Mouse (Mus musculus): ENCODE results near the gene Gpr152. TPM values are rescaled to one million over a fixed set of nuclear protein-coding genes. Genes with fewer than 3 reads are reported as not detected.

Gene Gpr152
- polyA plus RNA-seq, 1 experiment from 2014 or later = not detected

GRCm38 (mm10) chr19:4148491-4148806, 8.9 kb downstream of the Gpr152 start, which contains the start of gene Coro1b:
Gene Coro1b, plus strand, starts transcription at chr19:4148619.
- TF ChIP-seq CTCF (IDR thresholded peaks at IDR 0.05; ENCODE audit: low read depth) (no peak), EP300 (optimal IDR thresholded peaks at IDR 0.05) (peak; percentile 72)
- under 1% methylated on average over 24 of the region's 33 CpGs for WGBS

GRCm38 (mm10) chr19:4148819-4149218, 9.2 kb downstream of the Gpr152 start:
- peak; percentile 15; the same call in 1 of the 2 replicates for ATAC-seq (ENCODE audit: low FRiP score, low TSS enrichment)
- peak overlapping the region; percentile 95 for H3K9ac ChIP-seq (ENCODE audit: low read length)
- DNase-seq (ENCODE audit: low spot score) = no peak
- peak overlapping the region; percentile 69 for H3K4me2 ChIP-seq (replicated peaks; ENCODE audit: low read depth)
- H3K27ac ChIP-seq (replicated peaks) = peak overlapping the region; percentile 89
- TF ChIP-seq CTCF (IDR thresholded peaks at IDR 0.05; ENCODE audit: low read depth) = no peak
- TF ChIP-seq EP300 (optimal IDR thresholded peaks at IDR 0.05) = no peak
- no peaks in the 10 kb centered on the region for H3K27me3 ChIP-seq (ENCODE audit: control insufficient read depth, insufficient read depth, low read length)
- 2% methylated on average over 7 of the region's 8 CpGs for WGBS
- H3K4me3 ChIP-seq (ENCODE audit: low read depth, low read length) = peak overlapping the region; percentile 91
- H3K9me3 ChIP-seq (ENCODE audit: control insufficient read depth, low read length) = no peaks in the 10 kb centered on the region
- no peaks in the 10 kb centered on the region for H3K4me1 ChIP-seq (replicated peaks; ENCODE audit: control insufficient read depth, insufficient read depth)
- peaks cover 11% of the 10 kb centered on the region; the same call in 1 of the 2 replicates for H3K36me3 ChIP-seq (ENCODE audit: control insufficient read depth, insufficient read depth, low read length)

More at GRCm38 (mm10) chr19:4148491-4148806, 8.9 kb downstream of the Gpr152 start, which contains the start of gene Coro1b:
- Histone ChIP-seq H3K36me3 (ENCODE audit: control insufficient read depth, insufficient read depth, low read length) (peaks cover 9% of the 10 kb centered on the region; the same call in 1 of the 2 replicates), H3K4me2 (replicated peaks; ENCODE audit: low read depth) (peak within 1 kb of the TSS; percentile 69), H3K4me1 (replicated peaks; ENCODE audit: control insufficient read depth, insufficient read depth) (no peaks in the 10 kb centered on the region), H3K27me3 (ENCODE audit: control insufficient read depth, insufficient read depth, low read length) (no peaks in the 10 kb centered on the region), H3K27ac (replicated peaks) (peak within 1 kb of the TSS; percentile 89), H3K4me3 (ENCODE audit: low read depth, low read length) (peak within 1 kb of the TSS; percentile 91), H3K9ac (ENCODE audit: low read length) (peak within 1 kb of the TSS; percentile 95), H3K9me3 (ENCODE audit: control insufficient read depth, low read length) (no peaks in the 10 kb centered on the region)
- peak; percentile 99 for DNase-seq (ENCODE audit: low spot score)
- ATAC-seq (ENCODE audit: low FRiP score, low TSS enrichment) = peak; percentile 93

- peak overlapping the region; percentile 69 for H3K4me2 ChIP-seq (replicated peaks; ENCODE audit: low read depth)
- DNase-seq (ENCODE audit: low spot score) (peak; percentile 39), ATAC-seq (ENCODE audit: low FRiP score, low TSS enrichment) (peak; percentile 6; the same call in 1 of the 2 replicates)
- TF ChIP-seq CTCF (IDR thresholded peaks at IDR 0.05; ENCODE audit: low read depth) = no peak
- TF ChIP-seq EP300 (optimal IDR thresholded peaks at IDR 0.05) = no peak
- 75% methylated on average over 11 of the region's 11 CpGs for WGBS
- no peaks in the 10 kb centered on the region for H3K27me3 ChIP-seq (ENCODE audit: control insufficient read depth, insufficient read depth, low read length)
- H3K4me1 ChIP-seq (replicated peaks; ENCODE audit: control insufficient read depth, insufficient read depth) = no peaks in the 10 kb centered on the region
- H3K9me3 ChIP-seq (ENCODE audit: control insufficient read depth, low read length) = no peaks in the 10 kb centered on the region
- H3K36me3 ChIP-seq (ENCODE audit: control insufficient read depth, insufficient read depth, low read length) = peaks cover 11% of the 10 kb centered on the region; the same call in 1 of the 2 replicates
- peak overlapping the region; percentile 89; the same call in 1 of the 2 replicates for H3K27ac ChIP-seq (replicated peaks)
- H3K9ac ChIP-seq (ENCODE audit: low read length) = peak overlapping the region; percentile 95
- H3K4me3 ChIP-seq (ENCODE audit: low read depth, low read length) = peak overlapping the region; percentile 91
Observed at GRCm38 (mm10) chr19:4149283-4149682, 9.7 kb downstream of the Gpr152 start.

GRCm38 (mm10) chr19:4149764-4150461, 10.3 kb downstream of the Gpr152 start:
- no peak; the same call in 1 of the 2 replicates for ATAC-seq (ENCODE audit: low FRiP score, low TSS enrichment)
- Histone ChIP-seq H3K4me2 (replicated peaks; ENCODE audit: low read depth) (peak overlapping the region; percentile 69), H3K9ac (ENCODE audit: low read length) (no peak overlapping the region), H3K36me3 (ENCODE audit: control insufficient read depth, insufficient read depth, low read length) (peaks cover 11% of the 10 kb centered on the region; the same call in 1 of the 2 replicates), H3K9me3 (ENCODE audit: control insufficient read depth, low read length) (no peaks in the 10 kb centered on the region), H3K4me3 (ENCODE audit: low read depth, low read length) (peak overlapping the region; percentile 91; the same call in 1 of the 2 replicates), H3K27ac (replicated peaks) (no peak overlapping the region), H3K4me1 (replicated peaks; ENCODE audit: control insufficient read depth, insufficient read depth) (no peaks in the 10 kb centered on the region), H3K27me3 (ENCODE audit: control insufficient read depth, insufficient read depth, low read length) (no peaks in the 10 kb centered on the region)
- TF ChIP-seq CTCF (IDR thresholded peaks at IDR 0.05; ENCODE audit: low read depth) = no peak
- no peak for TF ChIP-seq EP300 (optimal IDR thresholded peaks at IDR 0.05)
- DNase-seq (ENCODE audit: low spot score) = no peak
- 91% methylated on average over 17 of the region's 17 CpGs for WGBS

GRCm38 (mm10) chr19:4150567-4151487, 11.2 kb downstream of the Gpr152 start:
- no peak overlapping the region for H3K27ac ChIP-seq (replicated peaks)
- TF ChIP-seq CTCF (IDR thresholded peaks at IDR 0.05; ENCODE audit: low read depth) (no peak), EP300 (optimal IDR thresholded peaks at IDR 0.05) (no peak)
- H3K4me3 ChIP-seq (ENCODE audit: low read depth, low read length) = no peak overlapping the region
- 89% methylated on average over 22 of the region's 22 CpGs for WGBS
- DNase-seq (ENCODE audit: low spot score) (no peak), ATAC-seq (ENCODE audit: low FRiP score, low TSS enrichment) (no peak)
- no peaks in the 10 kb centered on the region for H3K4me1 ChIP-seq (replicated peaks; ENCODE audit: control insufficient read depth, insufficient read depth)
- no peak overlapping the region for H3K9ac ChIP-seq (ENCODE audit: low read length)
- H3K27me3 ChIP-seq (ENCODE audit: control insufficient read depth, insufficient read depth, low read length) = no peaks in the 10 kb centered on the region
- no peaks in the 10 kb centered on the region for H3K9me3 ChIP-seq (ENCODE audit: control insufficient read depth, low read length)
- H3K36me3 ChIP-seq (ENCODE audit: control insufficient read depth, insufficient read depth, low read length) = peaks cover 12% of the 10 kb centered on the region; the same call in 1 of the 2 replicates
- H3K4me2 ChIP-seq (replicated peaks; ENCODE audit: low read depth) = no peak overlapping the region
